9 mouse cellular contexts compared by ENCODE assay signal in genomic region chr2:152930276-152930675, GRCm38 (mm10). TPM values are rescaled to one million over a fixed set of nuclear protein-coding genes. Genes with fewer than 3 reads are reported as not detected.
DNase-seq lines count a peak whose midpoint lies in the region; ATAC-seq lines count a peak whose summit lies in the region.
"Had no signal": no experiment of that assay in that cellular context is flagged by ENCODE, and none has a peak within 500 bp of the region (broad histone marks: within the 10 kb centered on the region; RNA-seq: fewer than 3 reads in every experiment).

No protein-coding gene starts in this region.

- H3K9me3 ChIP-seq in hindbrain, embryonic 10.5 days: no peaks in the 10 kb centered on the region
- no peaks in the 10 kb centered on the region for H3K9me3 ChIP-seq in hindbrain, embryonic 11.5 days (ENCODE audit: control insufficient read depth, low read length)
- H3K9me3 ChIP-seq in heart, embryonic 12.5 days (replicated peaks): no peaks in the 10 kb centered on the region
- H3K9me3 ChIP-seq: neural tube, embryonic 13.5 days had no signal

- DNase-seq in hindbrain, embryonic 10.5 days (ENCODE audit: low spot score): no peak
- DNase-seq in hindbrain, embryonic 11.5 days (ENCODE audit: low spot score): no peak
- DNase-seq in MN1 (ENCODE audit: low spot score): peak; percentile 66
- peak; percentile 72 for DNase-seq in kidney, postnatal 10 days
- DNase-seq in ovary, postnatal 10 days (ENCODE audit: low spot score): no peak
- DNase-seq in B cell, adult 2 months: no peak
- DNase-seq in embryo, embryonic 10.5 days (ENCODE audit: low spot score): no peak

- H3K36me3 ChIP-seq in hindbrain, embryonic 10.5 days: no peaks in the 10 kb centered on the region
- H3K36me3 ChIP-seq in hindbrain, embryonic 11.5 days (ENCODE audit: control insufficient read depth, insufficient read depth, low read length): no peaks in the 10 kb centered on the region
- H3K36me3 ChIP-seq in heart, embryonic 12.5 days: no peaks in the 10 kb centered on the region
- H3K36me3 ChIP-seq: neural tube, embryonic 13.5 days had no signal

- 40% methylated on average over 2 of the region's 2 CpGs for WGBS in hindbrain, embryonic 10.5 days
- 38% methylated on average over 2 of the region's 2 CpGs for WGBS in hindbrain, embryonic 11.5 days
- 26% methylated on average over 2 of the region's 2 CpGs for WGBS in heart, embryonic 12.5 days

- peaks cover 57% of the 10 kb centered on the region for H3K4me1 ChIP-seq in hindbrain, embryonic 10.5 days (replicated peaks)
- 0 out of 2 replicates have a peak, but pooled peaks cover 2% of the 10 kb centered on the region for H3K4me1 ChIP-seq in hindbrain, embryonic 11.5 days (replicated peaks; ENCODE audit: control insufficient read depth, insufficient read depth, low read length)
- peaks cover 61% of the 10 kb centered on the region for H3K4me1 ChIP-seq in heart, embryonic 12.5 days (replicated peaks)

- no peak for ATAC-seq in hindbrain, embryonic 11.5 days (ENCODE audit: low FRiP score)
- no peak for ATAC-seq in heart, embryonic 12.5 days (ENCODE audit: insufficient number of reproducible peaks, low FRiP score)

- H3K4me3 ChIP-seq in hindbrain, embryonic 10.5 days: no peak overlapping the region
- no peak overlapping the region for H3K4me3 ChIP-seq in hindbrain, embryonic 11.5 days (ENCODE audit: low read depth, low read length)
- no peak overlapping the region for H3K4me3 ChIP-seq in heart, embryonic 12.5 days
- H3K4me3 ChIP-seq: neural tube, embryonic 13.5 days had no signal

- peaks cover 26% of the 10 kb centered on the region for H3K27me3 ChIP-seq in hindbrain, embryonic 10.5 days (ENCODE audit: insufficient read depth, poor library complexity, severe bottlenecking)
- no peaks in the 10 kb centered on the region for H3K27me3 ChIP-seq in hindbrain, embryonic 11.5 days (ENCODE audit: control insufficient read depth, insufficient read depth, low read length)
- peaks cover 27% of the 10 kb centered on the region for H3K27me3 ChIP-seq in heart, embryonic 12.5 days (replicated peaks)

- H3K9ac ChIP-seq in hindbrain, embryonic 11.5 days (ENCODE audit: low read depth, low read length): no peak overlapping the region
- 0 out of 2 replicates have a peak overlapping the region, but pooled peaks have one; percentile 40 for H3K9ac ChIP-seq in heart, embryonic 12.5 days
- H3K9ac ChIP-seq: neural tube, embryonic 13.5 days had no signal

- H3K4me2 ChIP-seq in hindbrain, embryonic 11.5 days (replicated peaks; ENCODE audit: low read depth, low read length): no peak overlapping the region
- no peak overlapping the region for H3K4me2 ChIP-seq in heart, embryonic 12.5 days
- H3K4me2 ChIP-seq: neural tube, embryonic 13.5 days had no signal

- H3K27ac ChIP-seq in hindbrain, embryonic 10.5 days: peak overlapping the region; percentile 60
- H3K27ac ChIP-seq in hindbrain, embryonic 11.5 days (ENCODE audit: low read depth, low read length): no peak overlapping the region
- H3K27ac ChIP-seq in heart, embryonic 12.5 days (ENCODE audit: poor library complexity, severe bottlenecking): no peak overlapping the region
- H3K27ac ChIP-seq: neural tube, embryonic 13.5 days had no signal

RNA-seq across cellular contexts. Expression of gene Foxs1, which starts 2.7 kb away (rescaled TPM):
- 0.56 and 1.0 TPM in 2 replicates for polyA plus RNA-seq in hindbrain, embryonic 10.5 days (2016; fragmentation: Nextera tagmentation; extraction: Ambion mirVana)
- 1.7 and 1.9 TPM in 2 replicates for polyA plus RNA-seq in hindbrain, embryonic 11.5 days (2014; fragmentation: Nextera tagmentation; extraction: Ambion mirVana)
- polyA plus RNA-seq in heart, embryonic 12.5 days (2016; fragmentation: Nextera tagmentation; extraction: Ambion mirVana): 0.86 and 1.1 TPM in 2 replicates

RNA-seq across cellular contexts. Expression of gene Mylk2, which starts 19.1 kb away (rescaled TPM):
- 0.05 and 0.14 TPM in 2 replicates for polyA plus RNA-seq in hindbrain, embryonic 10.5 days (2016; fragmentation: Nextera tagmentation; extraction: Ambion mirVana)
- polyA plus RNA-seq in hindbrain, embryonic 11.5 days (2014; fragmentation: Nextera tagmentation; extraction: Ambion mirVana): not detected in 2 replicates
- 0.05 and 0.12 TPM in 2 replicates for polyA plus RNA-seq in heart, embryonic 12.5 days (2016; fragmentation: Nextera tagmentation; extraction: Ambion mirVana)
- polyA plus RNA-seq: neural tube, embryonic 13.5 days had no signal

RNA-seq across cellular contexts. Expression of gene Dusp15, which starts 21.2 kb away (rescaled TPM):
- 1.1 and 1.4 TPM in 2 replicates for polyA plus RNA-seq in hindbrain, embryonic 10.5 days (2016; fragmentation: Nextera tagmentation; extraction: Ambion mirVana)
- polyA plus RNA-seq in hindbrain, embryonic 11.5 days (2014; fragmentation: Nextera tagmentation; extraction: Ambion mirVana): 1.4 and 2.3 TPM in 2 replicates
- 0.10 TPM in 1 of 2 replicates, not detected in the other for polyA plus RNA-seq in heart, embryonic 12.5 days (2016; fragmentation: Nextera tagmentation; extraction: Ambion mirVana)

RNA-seq across cellular contexts. Expression of gene Ttll9, which starts 32.0 kb away (rescaled TPM):
- 1.6 and 1.9 TPM in 2 replicates for polyA plus RNA-seq in hindbrain, embryonic 10.5 days (2016; fragmentation: Nextera tagmentation; extraction: Ambion mirVana)
- 1.4 and 1.7 TPM in 2 replicates for polyA plus RNA-seq in hindbrain, embryonic 11.5 days (2014; fragmentation: Nextera tagmentation; extraction: Ambion mirVana)
- polyA plus RNA-seq in heart, embryonic 12.5 days (2016; fragmentation: Nextera tagmentation; extraction: Ambion mirVana): 0.24 and 0.38 TPM in 2 replicates

Comparison
In these comparisons a context has a peak if more than half of its experiments do, and no peak if none do; other contexts are left out.
1. DNase-seq: peak in MN1 (single experiment) and kidney, postnatal 10 days (single experiment); none in hindbrain, embryonic 10.5 days (single experiment), hindbrain, embryonic 11.5 days (single experiment), ovary, postnatal 10 days (single experiment), B cell, adult 2 months (0 of 2) and embryo, embryonic 10.5 days (single experiment).